Mouse (Mus musculus) embryonic facial prominence, embryonic 13.5 days (tissue): ENCODE results near the gene Fam57a. TPM values are rescaled to one million over a fixed set of nuclear protein-coding genes. Genes with fewer than 3 reads are reported as not detected.

ENCODE experiments used
- ATAC-seq: fragments of 200-750 bp; cut with Nextera tagmentation; 2 replicates; pipeline ENCODE4 v1.8.0; 2017; ENCODE audit warnings: low read depth; ENCODE audit not compliant: insufficient number of reproducible peaks, insufficient read depth, low FRiP score, low TSS enrichment
- H3K27ac ChIP-seq: fragments of 300-500 bp; sonication (generic); 2 replicates; pipeline ENCODE4 v1.5.1; 2015; ENCODE audit warnings: moderate library complexity, mild to moderate bottlenecking, inconsistent platforms
- H3K27me3 ChIP-seq: fragments of 300-500 bp; sonication (generic); 2 replicates; pipeline ENCODE4 v1.6.1; 2015; ENCODE audit warnings: mild to moderate bottlenecking, inconsistent platforms
- H3K36me3 ChIP-seq: fragments of 300-500 bp; sonication (generic); 2 replicates; pipeline ENCODE4 v1.6.1; 2015; ENCODE audit warnings: mild to moderate bottlenecking, inconsistent platforms
- H3K4me1 ChIP-seq: fragments of 300-500 bp; sonication (generic); 2 replicates; pipeline ENCODE4 v1.6.1; 2015; ENCODE audit warnings: inconsistent platforms
- H3K4me2 ChIP-seq: fragments of 300-500 bp; sonication (generic); 2 replicates; pipeline ENCODE4 v1.6.1; 2015; ENCODE audit warnings: moderate library complexity, mild to moderate bottlenecking, inconsistent platforms
- H3K4me3 ChIP-seq: fragments of 300-500 bp; sonication (generic); 2 replicates; pipeline ENCODE4 v1.5.1; 2015; ENCODE audit warnings: mild to moderate bottlenecking, inconsistent platforms
- H3K9ac ChIP-seq: fragments of 300-500 bp; sonication (generic); 2 replicates; pipeline ENCODE4 v1.6.1; 2015; ENCODE audit warnings: mild to moderate bottlenecking, inconsistent platforms
- H3K9me3 ChIP-seq: fragments of 300-500 bp; sonication (generic); 2 replicates; pipeline ENCODE4 v1.6.1; 2016; ENCODE audit warnings: inconsistent platforms
- WGBS: fragments of 180-500 bp; shearing (Covaris S2); methylation state at CpG from one replicate; pipeline ENCODE4 v1.1.7; 2015; ENCODE audit warnings: mixed read lengths; 5-methylcytosine and 5-hydroxymethylcytosine counted together
- polyA plus RNA-seq: library from polyadenylated mRNA; unstranded; fragments of >200 nt; fragmentation: Nextera tagmentation; extraction: Ambion mirVana; gene quantifications from 2 replicates; pipeline ENCODE4 v1.2.1, GENCODE M21; 2015

Fam57a gene
- polyA plus RNA-seq, 1 experiment from 2014 or later, result 20.8 TPM

DNA sequence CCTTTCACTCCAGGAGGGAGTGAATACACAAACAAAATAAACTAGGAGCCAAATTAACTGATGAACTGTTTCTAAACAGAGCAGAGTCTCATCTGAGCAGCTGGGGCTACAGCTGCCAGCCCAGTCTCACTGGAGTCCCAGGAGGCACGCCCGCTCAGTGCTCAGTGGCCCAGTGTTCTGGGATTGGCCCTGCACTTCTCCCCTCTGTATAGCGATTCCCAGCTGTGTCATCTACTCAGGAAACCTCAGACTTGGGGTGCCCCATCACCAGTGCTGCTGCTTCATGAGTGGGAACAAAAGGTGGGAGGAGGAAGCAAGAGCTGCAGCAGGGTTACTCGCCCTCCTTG lies 74.4 kb downstream of the Fam57a start:
- Histone ChIP-seq H3K9ac (peak overlapping the region; percentile 37; the same call in 1 of the 2 replicates), H3K9me3 (no peaks in the 10 kb centered on the region), H3K36me3 (peaks cover 50% of the 10 kb centered on the region), H3K27me3 (no peaks in the 10 kb centered on the region), H3K4me1 (peaks cover 37% of the 10 kb centered on the region), H3K27ac (peak overlapping the region; percentile 66; the same call in 1 of the 2 replicates), H3K4me2 (no peak overlapping the region), H3K4me3 (no peak overlapping the region)
- no peak for ATAC-seq
- WGBS, result 81% methylated on average over 4 of the region's 4 CpGs

- Histone ChIP-seq H3K4me2 (no peak overlapping the region), H3K27ac (no peak overlapping the region), H3K27me3 (no peaks in the 10 kb centered on the region), H3K9me3 (no peaks in the 10 kb centered on the region), H3K9ac (0 out of 2 replicates have a peak overlapping the region, but pooled peaks have one; percentile 16), H3K4me3 (no peak overlapping the region), H3K4me1 (peaks cover 37% of the 10 kb centered on the region), H3K36me3 (peaks cover 50% of the 10 kb centered on the region)
- no peak for ATAC-seq
- WGBS, result 56% methylated on average over 4 of the region's 4 CpGs
These were observed 76.0 kb downstream of the Fam57a start for GRCm38 (mm10) chr11:76255431-76256001.

- Histone ChIP-seq H3K36me3 (peaks cover 50% of the 10 kb centered on the region), H3K4me1 (peaks cover 37% of the 10 kb centered on the region), H3K9ac (no peak overlapping the region), H3K27ac (peak overlapping the region; percentile 41; the same call in 1 of the 2 replicates), H3K4me3 (no peak overlapping the region), H3K27me3 (no peaks in the 10 kb centered on the region), H3K9me3 (no peaks in the 10 kb centered on the region), H3K4me2 (no peak overlapping the region)
- 22% methylated on average over 5 of the region's 5 CpGs for WGBS
- no peak for ATAC-seq
These were observed 76.7 kb downstream of the Fam57a start for GRCm38 (mm10) chr11:76256129-76256528.

GRCm38 (mm10) chr11:76257386-76257785 lies 77.9 kb downstream of the Fam57a start:
- Histone ChIP-seq H3K4me3 (no peak overlapping the region), H3K36me3 (peaks cover 54% of the 10 kb centered on the region), H3K4me1 (peaks cover 39% of the 10 kb centered on the region), H3K27me3 (no peaks in the 10 kb centered on the region), H3K27ac (no peak overlapping the region), H3K9ac (no peak overlapping the region; the same call in 1 of the 2 replicates), H3K9me3 (no peaks in the 10 kb centered on the region), H3K4me2 (no peak overlapping the region)
- no peak for ATAC-seq
- WGBS, result 75% methylated on average over 4 of the region's 4 CpGs

DNA sequence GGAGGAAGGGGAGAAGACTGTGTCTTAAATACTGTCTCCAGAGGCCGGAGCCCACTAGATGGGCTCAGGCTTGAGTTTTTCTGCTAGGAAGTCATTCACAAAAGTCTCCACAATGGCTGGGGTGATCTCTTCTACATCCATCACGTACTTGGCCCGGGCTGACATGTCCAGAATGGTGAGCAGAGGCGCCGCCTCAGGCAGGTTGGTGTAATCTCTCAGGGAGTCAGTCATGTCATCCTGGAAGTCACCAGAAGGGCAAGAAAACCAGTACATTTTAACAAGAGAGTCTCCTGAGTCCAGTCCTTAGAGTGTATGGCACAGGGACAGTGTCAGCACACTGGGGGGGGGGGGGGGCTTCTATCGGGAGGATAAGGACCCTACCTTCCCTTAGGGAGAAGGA lies 79.0 kb downstream of the Fam57a start:
- WGBS, result 87% methylated on average over 6 of the region's 6 CpGs
- peaks cover 64% of the 10 kb centered on the region for H3K36me3 ChIP-seq
- no peak for ATAC-seq

DNA sequence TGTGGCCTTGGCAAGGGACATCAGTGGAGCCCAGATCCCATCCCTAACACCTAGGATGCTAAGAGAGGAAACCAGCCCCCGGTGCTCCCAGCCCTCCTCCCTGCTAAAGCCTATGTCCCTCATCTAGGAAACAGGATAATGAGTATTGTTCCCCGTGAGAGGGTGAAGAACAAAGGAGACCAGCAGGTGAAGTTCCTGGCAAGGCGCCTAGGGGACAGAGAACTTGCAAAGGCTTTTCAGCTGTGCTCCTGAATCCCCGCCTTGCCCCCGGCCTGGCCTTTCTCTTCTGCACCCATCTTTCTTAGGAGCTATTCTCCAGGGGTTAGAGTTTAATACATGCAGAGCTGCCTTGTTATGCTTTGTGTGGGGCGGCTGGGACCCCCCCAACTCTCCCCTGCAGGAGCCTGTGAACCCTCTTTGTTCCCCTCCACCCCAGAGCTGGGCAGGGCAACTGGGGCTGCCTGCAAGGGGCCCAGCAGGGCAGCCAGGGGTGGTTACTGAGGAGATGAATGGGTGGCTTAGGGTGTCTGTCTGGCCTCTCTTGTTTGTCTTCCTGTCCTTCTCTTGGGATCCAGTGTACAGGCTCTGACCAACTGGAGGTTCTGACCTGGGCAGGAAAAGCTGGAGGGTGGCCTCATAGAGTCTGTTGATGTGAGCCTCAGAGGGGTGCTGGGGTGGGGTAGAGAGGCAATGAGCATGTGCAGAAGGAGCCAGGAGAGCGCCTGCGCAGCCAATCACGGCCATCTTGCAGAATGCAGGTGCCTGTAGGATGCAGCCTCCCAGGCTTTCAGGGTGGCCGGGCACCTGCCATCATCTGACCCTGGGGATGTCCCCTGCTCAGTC lies 81.0 kb downstream of the Fam57a start:
- Histone ChIP-seq H3K9ac (peak overlapping the region; percentile 36; the same call in 1 of the 2 replicates), H3K4me1 (peaks cover 39% of the 10 kb centered on the region), H3K27me3 (no peaks in the 10 kb centered on the region), H3K36me3 (peaks cover 73% of the 10 kb centered on the region), H3K27ac (no peak overlapping the region), H3K4me2 (no peak overlapping the region), H3K4me3 (no peak overlapping the region), H3K9me3 (no peaks in the 10 kb centered on the region)
- WGBS, result 62% methylated on average over 10 of the region's 10 CpGs
- no peak for ATAC-seq

More for the DNA sequence above, 79.0 kb downstream of the Fam57a start:
- no peak overlapping the region for H3K4me2 ChIP-seq
- H3K4me3 ChIP-seq, result no peak overlapping the region
- H3K27me3 ChIP-seq, result no peaks in the 10 kb centered on the region
- H3K4me1 ChIP-seq, result peaks cover 48% of the 10 kb centered on the region
- H3K9ac ChIP-seq, result no peak overlapping the region
- no peaks in the 10 kb centered on the region for H3K9me3 ChIP-seq
- no peak overlapping the region for H3K27ac ChIP-seq

- peaks cover 31% of the 10 kb centered on the region for H3K4me1 ChIP-seq
- no peaks in the 10 kb centered on the region for H3K27me3 ChIP-seq
- no peak overlapping the region for H3K27ac ChIP-seq
- WGBS, result 68% methylated on average over 12 of the region's 12 CpGs
- no peak for ATAC-seq
- no peak overlapping the region for H3K4me2 ChIP-seq
- H3K9ac ChIP-seq, result no peak overlapping the region; the same call in 1 of the 2 replicates
- peaks cover 73% of the 10 kb centered on the region for H3K36me3 ChIP-seq
- H3K4me3 ChIP-seq, result no peak overlapping the region
- no peaks in the 10 kb centered on the region for H3K9me3 ChIP-seq
These were observed 81.8 kb downstream of the Fam57a start for GRCm38 (mm10) chr11:76261224-76261623.

DNA sequence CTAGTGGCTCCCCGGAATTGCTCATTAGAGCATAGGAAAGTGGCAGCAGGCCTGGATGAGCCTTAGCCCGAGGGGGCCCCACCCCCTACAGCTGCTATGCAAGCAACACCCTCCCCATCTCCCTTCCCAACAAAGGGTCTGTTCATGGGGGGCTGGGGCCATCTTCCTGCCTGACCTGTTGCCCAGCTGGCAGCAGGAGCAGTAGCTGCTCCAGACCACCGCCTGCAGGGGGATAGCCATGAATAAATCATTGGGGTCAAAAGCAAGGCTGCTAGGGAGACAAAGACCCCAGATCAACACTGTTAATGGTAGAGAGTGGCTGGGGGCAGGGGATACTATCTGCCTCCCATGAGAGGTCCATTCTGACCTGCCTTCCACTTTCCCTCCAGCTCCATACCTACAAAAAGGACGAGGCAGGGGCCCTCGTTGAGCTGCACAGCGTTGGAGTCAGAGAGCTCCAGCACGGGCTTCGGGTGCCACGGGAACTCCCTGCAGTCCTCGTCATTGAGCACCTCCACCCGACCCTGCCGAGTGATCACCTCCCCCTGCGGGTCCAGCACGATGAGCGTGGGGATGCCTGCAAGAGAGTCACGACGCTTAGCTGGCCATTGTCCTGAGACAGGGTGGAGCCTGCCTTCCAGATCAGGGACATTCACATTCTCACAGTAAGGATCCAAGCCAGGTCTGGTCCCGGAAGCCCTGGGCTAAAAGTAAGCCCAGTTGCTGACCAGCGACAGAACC lies 83.3 kb downstream of the Fam57a start:
- no peaks in the 10 kb centered on the region for H3K27me3 ChIP-seq
- H3K4me1 ChIP-seq, result peaks cover 29% of the 10 kb centered on the region
- no peak overlapping the region for H3K4me3 ChIP-seq
- no peak for ATAC-seq
- no peak overlapping the region; the same call in 1 of the 2 replicates for H3K27ac ChIP-seq
- WGBS, result 12% methylated on average over 19 of the region's 19 CpGs
- H3K9ac ChIP-seq, result peak overlapping the region; percentile 36; the same call in 1 of the 2 replicates
- no peak overlapping the region for H3K4me2 ChIP-seq
- H3K9me3 ChIP-seq, result no peaks in the 10 kb centered on the region
- H3K36me3 ChIP-seq, result peaks cover 71% of the 10 kb centered on the region

Other genes starting within 250 kb of the Fam57a start
- gene Rph3al, start 241.2 kb upstream of the Fam57a start, polyA plus RNA-seq, result 2.6 and 3.2 TPM in 2 replicates
- 0.76 and 0.88 TPM in 2 replicates for gene 1700016K19Rik, start 179.8 kb upstream of the Fam57a start, polyA plus RNA-seq
- 54.0 and 55.8 TPM in 2 replicates for gene Rflnb, start 151.9 kb upstream of the Fam57a start, polyA plus RNA-seq
- gene Vps53, start within 50 bp of the Fam57a start, polyA plus RNA-seq, result 36.5 and 38.5 TPM in 2 replicates
- gene Dbil5, start 37.9 kb downstream of the Fam57a start, polyA plus RNA-seq, result 0.65 TPM in 1 of 2 replicates, not detected in the other
- gene Gemin4, start 38.0 kb downstream of the Fam57a start, polyA plus RNA-seq, result 27.3 and 33.8 TPM in 2 replicates
- gene Mrm3, start 64.0 kb downstream of the Fam57a start, polyA plus RNA-seq, result 24.9 and 25.2 TPM in 2 replicates
- 126 and 138 TPM in 2 replicates for gene Glod4, start 64.1 kb downstream of the Fam57a start, polyA plus RNA-seq
- gene Nxn, start 219.5 kb downstream of the Fam57a start, polyA plus RNA-seq, result 76.8 and 77.6 TPM in 2 replicates
- 111 and 130 TPM in 2 replicates for gene Timm22, start 227.3 kb downstream of the Fam57a start, polyA plus RNA-seq